Mouse (Mus musculus): ENCODE measurements at regions not wholly inside any gene's neighbourhood (a gene's known extent, or its start where the extent isn't known, plus 50 kb on each side); places are given as distances from the start of the nearest gene placed in this dataset.

DNA sequence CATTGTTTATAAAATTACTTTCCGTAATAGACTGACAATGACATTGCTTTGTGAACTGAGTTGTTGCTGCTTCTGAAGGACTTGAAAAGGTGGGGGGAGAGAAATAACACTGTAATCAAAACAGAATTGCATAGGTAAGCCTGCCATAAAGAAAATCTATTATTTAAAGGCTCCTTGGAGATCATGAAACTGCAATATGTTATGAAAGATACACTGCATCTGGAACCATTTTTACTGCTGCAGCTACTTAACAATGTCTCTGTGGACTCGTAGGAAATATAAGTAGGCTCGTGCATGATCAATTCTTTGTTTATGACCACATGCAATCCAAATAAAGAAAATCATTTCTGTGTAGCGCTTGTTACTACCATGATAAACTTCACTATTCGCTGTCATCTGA, 145.0 kb upstream of the Syt1 start:
- TF ChIP-seq GATA1 (IDR thresholded peaks at IDR 0.05; ENCODE audit: borderline replicate concordance, low read length) (no peak), FLI1 (IDR thresholded peaks at IDR 0.05; ENCODE audit: low read length) (no peak)

Data from megakaryocyte, embryonic 14.5 days (primary cell).